Mouse (Mus musculus): ENCODE results near the gene Ripor3.

Ripor3 gene

DNA sequence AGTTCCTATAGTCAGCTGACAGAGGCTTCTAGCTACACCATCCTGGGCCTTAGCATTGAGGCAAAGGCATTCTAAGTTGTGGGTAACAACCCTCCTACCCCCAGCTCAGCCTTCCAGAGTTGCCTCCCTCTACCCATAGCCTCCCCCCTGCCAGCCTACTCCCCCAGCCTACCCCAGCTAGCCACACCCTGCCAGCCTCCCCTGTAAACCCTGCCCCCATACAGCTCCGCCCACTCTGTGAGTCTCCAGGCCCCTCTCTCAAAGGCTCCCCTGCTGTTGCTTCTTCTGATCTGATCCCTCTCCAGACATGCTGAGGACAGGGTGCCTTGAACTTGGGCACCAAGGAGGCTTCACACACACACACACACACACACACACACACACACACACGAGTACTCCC is 21.4 kb upstream of the Ripor3 start:
- no peak for DNase-seq (ENCODE audit: low spot score)

DNA sequence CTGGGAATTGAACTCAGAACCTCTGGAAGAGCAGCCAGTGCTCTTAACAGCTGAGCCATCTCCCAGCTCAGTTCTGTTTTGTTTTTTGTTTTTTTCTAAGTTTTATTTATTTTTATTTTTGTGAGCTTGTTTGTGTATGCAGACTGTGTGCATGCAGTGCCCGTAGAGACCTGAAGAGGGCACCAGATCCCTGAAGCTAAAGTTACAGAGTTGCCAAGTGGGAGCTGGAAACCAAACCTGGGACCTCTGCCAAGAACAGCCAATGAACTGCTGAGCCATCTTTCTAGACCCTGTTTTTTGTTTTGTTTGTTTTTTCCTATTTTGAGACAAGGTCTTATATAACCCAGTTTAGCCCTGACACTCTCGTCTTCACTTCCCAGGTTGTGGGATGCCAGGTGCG is 18.0 kb upstream of the Ripor3 start:
- DNase-seq (ENCODE audit: low spot score), result no peak

DNA sequence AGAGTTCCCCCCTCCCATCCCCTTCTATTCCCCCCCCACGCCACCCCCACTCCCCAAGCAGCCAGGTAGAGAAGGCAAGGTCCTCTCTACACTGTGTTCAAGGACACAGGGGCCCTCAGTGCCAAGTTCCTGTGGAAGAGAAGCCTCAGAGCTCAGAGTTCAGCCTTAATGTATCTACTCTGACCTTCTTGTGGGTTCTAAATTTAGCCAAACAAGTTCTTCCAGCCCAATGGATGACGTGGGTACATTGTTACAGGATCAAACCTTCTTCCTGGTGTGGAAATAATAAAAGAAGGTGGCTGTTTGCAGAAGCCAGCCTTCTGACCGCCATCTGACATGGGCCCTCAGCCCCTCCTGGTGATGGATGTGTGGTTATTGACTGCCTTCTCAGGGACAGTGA is 16.0 kb upstream of the Ripor3 start:
- DNase-seq (ENCODE audit: low spot score), result no peak

DNA sequence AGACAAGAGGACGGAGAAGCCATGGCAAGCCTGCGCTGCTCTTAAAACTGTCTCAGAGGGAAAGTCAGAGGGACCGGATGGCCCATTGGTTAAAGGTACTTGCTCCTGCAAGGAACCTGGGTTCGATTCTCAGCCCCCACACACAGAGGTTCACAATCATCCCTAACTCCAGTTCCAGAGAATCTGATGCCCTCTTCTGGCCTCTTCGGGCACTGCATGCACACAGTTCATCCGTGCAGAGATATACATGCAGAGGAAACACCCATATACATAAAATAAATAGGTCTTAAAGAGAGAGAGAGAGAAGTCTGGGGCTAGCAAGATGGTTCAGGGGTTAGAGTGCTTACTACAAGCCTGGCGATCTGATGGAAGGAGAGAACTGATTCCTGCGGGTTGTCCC is 15.5 kb upstream of the Ripor3 start:
- DNase-seq (ENCODE audit: low spot score), result no peak

DNA sequence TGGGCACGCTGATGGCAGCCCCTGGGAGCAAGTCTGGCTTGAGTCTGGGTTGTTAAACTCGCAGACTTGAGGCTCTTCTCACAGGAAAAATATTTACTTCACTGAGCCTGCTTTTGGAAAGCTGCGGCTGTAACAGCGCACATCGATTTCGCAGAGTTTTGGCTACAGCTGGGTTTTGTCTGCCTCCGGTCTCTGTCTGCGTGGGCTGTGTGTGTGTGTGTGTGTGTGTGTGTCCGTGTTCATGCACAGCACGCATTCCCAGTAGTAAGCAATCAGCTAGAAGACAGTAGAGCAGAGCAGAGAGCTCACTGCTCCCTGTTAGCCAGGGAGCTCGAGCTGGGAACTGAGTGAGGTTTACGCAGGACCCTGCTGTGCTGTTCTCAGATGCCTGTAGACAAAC is 14.8 kb upstream of the Ripor3 start:
- peak; percentile 73 for DNase-seq (ENCODE audit: low spot score)

DNA sequence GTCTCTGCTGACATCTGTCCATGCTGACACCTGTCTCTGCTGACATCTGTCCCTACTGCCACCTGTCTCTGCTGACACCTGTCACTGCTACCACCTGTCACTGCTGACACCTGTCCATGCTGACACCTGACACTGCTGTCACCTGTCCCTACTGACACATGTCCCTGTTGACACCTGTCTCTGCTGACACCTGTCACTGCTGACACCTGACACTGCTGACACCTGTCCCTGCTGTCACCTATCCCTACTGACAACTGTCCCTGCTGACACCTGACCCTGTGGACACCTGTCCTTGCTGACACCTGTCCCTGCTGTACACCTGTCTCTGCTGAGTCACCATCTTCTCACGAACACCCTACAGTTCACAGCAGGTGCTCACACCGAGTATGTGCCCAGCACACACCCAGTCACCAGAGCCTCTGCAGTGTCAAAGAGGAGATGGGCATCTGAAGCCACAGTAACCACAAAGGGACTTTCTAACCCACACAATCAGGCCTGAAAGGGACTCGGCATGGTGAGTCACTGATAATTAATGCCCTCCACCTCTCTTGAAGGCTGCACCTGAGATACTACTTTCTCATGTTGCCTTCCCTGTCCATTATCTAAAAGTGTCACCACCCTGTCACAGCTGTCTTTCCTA is 13.5 kb upstream of the Ripor3 start:
- no peak for DNase-seq (ENCODE audit: low spot score)

DNA sequence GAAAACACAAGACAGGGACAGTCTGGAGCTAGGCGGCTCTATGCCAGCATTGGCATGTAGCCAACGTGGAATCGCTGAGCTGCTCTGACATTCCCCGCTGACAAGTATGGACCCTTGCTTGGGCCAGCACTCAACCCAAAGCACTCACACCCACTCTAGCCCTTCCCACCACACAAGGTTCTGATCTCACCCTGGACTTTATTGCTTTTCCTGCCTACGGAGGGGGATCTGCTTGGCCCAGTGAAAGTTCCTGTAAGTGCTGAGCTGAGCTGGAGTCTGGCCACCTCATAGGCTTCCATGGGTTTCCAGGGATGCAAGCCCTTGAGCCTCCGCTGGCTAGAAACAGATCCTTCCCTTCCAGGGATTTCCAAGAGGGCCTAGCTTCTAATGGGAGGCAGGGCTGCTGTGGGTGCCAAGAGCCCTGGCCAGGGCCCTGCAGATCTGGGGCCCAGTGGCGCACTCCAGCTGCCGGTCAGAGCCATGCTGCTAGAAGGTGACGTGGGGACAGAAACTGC is 8.8 kb upstream of the Ripor3 start:
- DNase-seq (ENCODE audit: low spot score), result peak; percentile 75

DNA sequence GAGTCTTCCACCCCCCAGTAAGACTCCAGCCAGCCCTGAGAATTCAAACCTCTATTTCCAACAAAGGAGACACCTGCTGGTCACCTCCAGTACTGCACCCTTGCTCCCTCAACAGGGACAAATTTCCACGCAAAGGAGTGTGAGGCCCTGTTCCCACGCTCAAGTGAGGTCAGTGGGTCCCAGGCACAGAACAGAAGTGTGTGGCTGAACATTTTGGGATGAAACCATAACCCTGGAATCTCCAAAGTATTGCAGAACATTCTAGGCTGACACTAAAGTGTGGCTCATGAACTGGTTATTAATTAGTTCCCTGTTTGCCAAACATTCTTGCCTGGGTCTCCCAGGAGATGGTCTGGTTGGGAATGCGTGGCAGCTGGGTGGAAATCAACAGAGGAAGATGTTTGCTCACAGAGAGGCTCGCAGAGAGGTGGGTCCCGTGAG is 6.6 kb upstream of the Ripor3 start:
- peak; percentile 68 for DNase-seq (ENCODE audit: low spot score)

DNA sequence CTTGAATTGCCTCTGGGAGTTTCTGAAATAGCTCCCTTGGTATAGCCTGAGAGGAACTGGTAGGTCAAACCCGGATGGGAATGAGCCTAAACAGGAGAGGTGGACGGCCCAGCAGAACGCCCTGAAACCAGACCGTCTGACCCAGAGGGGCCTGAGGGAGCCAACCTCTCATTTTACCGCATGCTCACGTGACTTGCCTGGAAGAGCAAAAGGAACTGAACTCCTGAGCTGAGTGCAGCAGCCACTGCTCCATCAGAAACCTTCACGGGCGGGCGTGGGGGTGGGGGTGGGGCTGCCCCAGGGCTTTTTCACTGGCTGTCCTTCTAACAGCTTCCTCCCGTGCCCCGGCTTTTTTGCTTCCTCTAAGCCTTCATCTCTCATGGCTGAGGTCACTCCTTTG is 475 bp upstream of the Ripor3 start:
- DNase-seq (ENCODE audit: low spot score), result no peak

DNA sequence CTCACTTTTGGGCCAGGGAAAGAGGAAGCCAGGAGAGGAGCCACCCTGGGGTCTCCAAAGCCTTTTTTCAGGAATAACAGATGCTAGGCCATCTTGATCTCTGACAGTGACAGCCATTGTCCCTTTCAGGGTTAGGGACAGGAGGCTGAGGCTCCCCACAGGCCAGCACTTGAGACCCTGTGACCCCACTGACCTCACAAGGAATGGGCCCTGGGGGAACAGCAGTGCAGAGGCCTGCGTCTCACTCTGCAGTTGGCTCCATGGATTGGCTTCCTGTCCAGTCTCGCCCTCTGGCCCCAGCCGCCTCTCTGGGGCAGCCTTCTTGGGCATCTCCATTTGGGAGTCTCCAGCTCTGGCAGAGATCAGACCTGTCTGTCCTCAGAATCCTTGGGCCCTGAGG is 2.3 kb downstream of the Ripor3 start:
- DNase-seq (ENCODE audit: low spot score), result no peak

DNA sequence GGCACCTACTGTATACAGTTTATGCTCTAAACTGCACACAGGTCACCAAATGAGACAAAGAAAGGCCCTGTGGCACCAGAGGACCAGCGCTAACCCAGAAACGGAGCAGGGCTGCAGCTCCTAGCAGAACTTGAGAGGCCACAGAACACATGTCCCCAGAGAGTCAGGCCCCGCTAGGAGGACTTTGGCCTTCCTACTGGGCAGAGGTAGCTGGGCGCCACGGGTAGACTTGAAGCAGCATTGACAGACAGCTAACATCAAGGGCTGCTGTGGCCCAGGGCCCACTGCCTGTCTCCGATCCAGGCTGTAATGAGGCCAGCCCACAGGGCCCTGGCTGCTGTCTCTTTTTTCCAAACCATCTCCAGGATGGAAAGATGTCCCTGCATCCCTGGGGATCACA is 3.9 kb downstream of the Ripor3 start:
- no peak for DNase-seq (ENCODE audit: low spot score)

DNA sequence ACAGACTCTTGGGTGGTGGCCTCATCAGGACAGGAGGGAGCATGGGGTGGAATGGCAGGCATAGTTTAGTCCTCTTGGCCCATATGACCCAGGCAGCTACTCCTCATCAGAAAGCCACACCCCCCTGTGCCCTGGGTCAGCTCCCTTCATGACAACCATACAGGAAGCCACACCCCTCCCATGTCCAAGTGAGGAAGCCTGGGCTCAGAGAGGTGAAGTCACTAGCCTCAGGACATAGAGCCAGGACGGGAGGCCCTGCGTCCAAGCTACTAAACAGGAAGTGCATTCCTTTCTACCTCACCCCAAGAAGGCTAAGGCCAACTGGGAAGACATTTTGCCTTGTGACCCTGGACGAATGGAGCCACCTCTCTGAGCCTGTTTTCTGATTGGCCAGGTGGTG is 4.8 kb downstream of the Ripor3 start:
- DNase-seq (ENCODE audit: low spot score), result no peak

DNA sequence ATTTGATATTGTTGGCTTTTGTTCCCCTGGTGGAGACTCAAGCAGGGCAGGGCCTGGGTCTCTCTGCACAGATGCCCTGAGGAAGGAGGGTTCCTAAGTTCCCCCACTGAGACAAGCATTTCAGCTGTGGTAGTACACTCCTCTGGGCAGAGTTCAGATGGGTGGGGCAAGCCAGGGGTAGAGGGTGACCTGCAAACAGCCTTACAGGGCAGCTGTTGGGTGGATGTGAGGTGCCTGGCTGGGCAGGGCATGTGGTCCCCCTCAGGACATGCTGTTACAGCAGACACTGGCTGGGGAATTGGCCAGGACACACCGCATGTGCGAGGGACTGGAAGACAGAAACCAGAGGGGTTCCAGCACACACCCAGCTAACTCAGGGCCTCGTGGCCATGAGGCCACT is 5.4 kb downstream of the Ripor3 start:
- DNase-seq (ENCODE audit: low spot score), result no peak

DNA sequence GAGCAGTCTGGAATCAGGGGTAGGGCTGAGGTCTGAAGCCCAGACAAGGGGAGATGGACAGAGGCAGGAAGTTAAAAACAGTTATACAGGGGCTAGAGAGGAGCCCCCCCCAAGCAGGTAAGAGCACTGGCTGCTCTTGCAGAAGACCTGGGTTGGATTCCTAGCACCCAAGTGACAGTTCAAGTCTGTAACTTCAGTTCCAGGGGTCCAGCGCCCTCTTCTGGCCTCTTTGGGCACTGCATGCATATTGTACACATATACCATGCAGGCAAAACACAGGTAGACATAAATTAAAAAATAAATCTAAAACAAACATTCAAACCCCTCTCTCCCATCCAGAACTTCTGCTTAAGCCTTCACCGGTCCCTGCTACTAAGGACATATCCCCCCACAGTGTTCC is 6.0 kb downstream of the Ripor3 start:
- no peak for DNase-seq (ENCODE audit: low spot score)

DNA sequence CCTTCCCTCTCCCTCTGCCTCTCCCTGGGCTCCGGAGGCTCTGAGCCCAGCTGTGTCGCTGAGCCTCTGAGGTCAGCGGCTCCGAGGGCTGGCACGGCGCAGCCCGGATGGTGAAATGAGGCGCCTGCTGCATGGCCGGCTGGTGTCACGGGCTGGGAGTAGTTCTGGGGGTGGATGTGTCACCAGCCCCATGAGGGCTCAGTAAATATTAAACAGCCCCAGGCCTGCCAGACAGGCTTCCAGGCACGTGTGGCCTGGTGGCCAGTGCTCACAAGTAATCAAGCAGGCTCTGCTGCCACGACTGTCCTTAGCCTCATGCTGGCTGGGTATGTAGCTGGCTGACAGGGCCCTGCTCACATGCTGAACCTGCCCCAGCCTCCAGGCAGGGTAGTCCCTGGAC is 7.0 kb downstream of the Ripor3 start:
- no peak for DNase-seq (ENCODE audit: low spot score)

DNA sequence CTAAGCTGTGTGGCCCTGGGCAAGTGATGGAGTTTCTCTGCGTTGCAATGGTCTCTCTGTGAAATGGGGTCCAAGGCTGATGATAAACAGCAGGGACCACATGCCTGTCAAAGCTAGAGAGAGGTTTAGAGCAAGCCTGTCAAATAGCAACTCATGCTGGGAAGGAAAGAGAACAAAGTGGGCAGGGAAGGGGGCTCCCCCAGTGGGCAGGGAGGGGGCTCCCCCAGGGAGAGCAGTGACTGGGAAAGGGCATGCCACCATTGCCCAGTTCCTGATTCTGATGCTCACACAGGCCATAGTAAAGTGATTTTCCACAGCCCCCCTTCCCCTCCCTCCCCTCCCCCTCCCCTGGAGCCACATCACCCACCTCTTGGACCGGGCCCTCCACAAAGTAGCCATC is 7.5 kb downstream of the Ripor3 start:
- no peak for DNase-seq (ENCODE audit: low spot score)

DNA sequence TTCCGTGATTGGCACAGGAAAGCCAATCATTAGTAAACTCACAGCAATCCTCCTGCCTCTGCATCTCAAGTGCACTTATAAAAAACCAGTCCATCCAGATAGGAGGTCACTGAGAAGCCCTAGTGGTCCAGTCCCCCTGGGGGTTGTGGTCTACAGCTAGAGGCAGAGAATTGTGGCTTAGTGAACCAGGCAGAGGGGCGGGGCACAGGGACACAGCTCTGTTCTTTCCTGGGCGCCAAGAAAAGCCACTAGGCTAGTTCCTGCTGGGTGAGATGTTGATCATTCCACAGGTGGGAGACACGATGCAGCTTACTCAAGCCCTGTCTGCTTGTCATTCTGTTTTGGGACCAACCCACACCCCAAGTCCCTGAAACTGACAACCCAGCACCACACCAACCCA is 8.2 kb downstream of the Ripor3 start:
- DNase-seq (ENCODE audit: low spot score), result no peak

DNA sequence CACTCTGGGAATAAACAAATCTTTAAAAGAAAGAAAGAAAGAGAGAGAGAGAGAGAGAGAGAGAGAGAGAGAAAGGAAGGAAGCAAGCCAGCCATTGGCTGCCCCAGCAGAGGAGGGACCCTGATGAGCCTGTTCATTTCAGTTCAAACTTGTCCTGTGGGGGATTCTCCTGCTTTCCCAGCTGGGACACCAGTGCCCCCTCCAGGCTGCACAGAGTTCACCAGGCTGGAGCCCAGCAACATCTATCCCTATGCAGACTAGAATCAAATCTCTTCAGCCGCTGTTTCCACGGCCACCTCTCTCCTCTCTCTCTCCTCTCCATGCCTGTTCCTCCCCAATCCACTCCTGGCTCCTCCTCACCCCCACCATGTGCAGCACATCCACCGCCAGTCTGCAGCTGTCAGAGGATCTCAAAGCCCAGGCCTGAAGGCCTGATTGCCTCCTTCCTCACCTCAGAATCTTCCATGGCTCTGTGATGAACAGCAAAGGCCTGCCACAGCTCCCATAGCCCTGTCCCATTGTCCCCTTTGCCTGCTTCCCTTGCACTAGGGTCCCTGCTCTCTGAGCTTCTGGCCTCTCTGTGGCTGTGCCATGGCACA is 11.2 kb downstream of the Ripor3 start:
- DNase-seq (ENCODE audit: low spot score), result no peak

DNA sequence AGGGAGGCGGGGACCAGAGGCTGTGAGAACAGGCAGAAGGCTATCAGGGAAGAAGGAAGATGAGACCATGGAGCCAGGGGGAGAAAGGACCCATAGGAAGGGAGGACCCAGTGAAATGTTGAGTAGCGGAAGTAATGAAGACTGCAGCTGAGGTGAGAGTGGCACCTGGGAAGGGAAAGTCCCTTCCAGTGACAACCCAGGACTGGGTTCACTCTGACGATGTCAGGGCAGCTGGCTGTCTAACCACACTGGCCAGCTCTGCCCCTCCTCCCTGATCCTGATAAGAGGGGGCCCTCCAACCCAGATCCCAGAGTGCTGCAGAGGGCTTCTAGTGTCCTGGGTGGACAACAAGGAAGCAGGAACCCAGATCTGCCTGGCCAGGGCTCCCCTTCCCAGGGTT is 12.9 kb downstream of the Ripor3 start:
- no peak for DNase-seq (ENCODE audit: low spot score)

DNA sequence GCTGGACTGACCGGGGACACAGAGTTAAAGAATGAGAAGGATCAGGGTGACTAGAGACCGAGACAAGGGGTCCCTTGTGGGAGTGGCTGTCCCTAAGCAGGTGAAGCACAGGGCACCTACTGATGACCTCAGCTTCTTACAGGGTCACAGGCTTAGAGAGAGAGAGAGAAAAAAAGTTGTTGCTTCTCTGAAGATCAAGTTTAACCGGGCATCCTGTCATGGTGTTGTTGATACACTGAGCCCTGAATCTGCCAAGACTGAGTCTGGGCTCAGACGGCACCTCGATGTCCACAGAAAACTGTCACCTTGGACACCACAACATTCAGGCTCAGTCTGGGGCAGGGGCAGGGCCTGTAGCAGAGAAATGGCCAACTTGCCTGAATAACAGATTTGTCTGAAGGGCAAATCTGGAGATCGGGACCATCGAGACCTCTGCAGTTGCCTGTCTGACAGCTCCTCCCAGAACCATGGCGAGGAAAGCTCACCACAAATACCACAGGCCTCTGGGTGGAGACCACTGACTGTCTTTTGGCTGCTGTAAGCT is 13.7 kb downstream of the Ripor3 start:
- DNase-seq (ENCODE audit: low spot score), result no peak

DNA sequence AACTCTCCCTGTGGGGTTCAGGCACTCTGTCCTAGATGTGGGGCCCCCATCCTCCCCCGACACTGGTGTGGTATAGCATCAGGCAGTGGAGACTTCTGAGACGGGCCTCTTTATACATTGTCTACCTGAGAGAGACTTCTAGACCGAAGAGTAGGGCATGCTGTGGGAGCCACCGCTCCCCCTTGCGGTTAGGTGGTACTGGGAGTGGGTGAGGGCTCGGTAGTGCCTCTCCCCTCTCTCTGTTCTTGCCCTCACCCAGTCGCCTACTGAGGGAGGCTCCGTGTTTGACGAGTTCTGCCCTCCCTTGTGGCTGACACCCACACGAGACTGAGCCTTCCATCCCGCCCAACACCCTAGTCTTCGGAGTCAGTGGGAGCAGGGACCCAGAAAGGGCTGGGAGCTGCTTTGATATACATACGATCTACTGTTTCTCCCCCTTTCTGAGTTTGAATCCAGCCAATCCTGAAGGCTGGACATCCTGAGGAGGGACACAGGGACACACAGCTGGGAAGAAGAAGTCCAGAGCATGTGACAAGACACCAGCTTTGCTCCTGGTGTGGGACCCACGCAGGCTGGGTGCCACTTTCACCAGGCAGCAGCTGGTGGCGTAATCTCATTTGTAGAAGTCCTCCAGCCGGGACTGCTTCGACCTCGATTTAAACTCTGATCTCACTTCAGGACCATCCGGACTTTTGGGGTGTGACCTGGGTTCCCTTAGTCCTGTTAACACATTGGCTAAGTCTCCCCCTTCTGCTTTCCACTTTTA is 14.4 kb downstream of the Ripor3 start:
- no peak for DNase-seq (ENCODE audit: low spot score)

DNA sequence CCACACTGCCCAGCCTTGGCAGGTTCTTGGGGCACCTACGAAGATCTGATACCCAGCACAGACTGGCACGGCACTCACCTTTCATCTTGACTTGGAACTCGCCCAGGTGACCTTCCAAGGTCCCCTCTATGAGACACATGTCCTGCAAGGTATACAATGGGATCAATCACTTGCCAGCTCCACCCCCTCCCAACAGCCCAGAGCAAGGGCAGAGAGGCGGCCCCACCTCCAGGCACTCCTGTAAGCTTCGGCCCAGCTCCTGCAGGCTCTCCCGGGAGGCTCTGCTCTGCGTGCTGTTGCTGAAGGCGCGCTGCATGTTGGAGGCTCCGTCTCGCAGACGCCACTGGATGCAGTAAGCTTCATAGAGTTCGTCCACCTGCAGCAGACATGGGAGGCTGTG is 17.2 kb downstream of the Ripor3 start:
- DNase-seq (ENCODE audit: low spot score), result no peak

DNA sequence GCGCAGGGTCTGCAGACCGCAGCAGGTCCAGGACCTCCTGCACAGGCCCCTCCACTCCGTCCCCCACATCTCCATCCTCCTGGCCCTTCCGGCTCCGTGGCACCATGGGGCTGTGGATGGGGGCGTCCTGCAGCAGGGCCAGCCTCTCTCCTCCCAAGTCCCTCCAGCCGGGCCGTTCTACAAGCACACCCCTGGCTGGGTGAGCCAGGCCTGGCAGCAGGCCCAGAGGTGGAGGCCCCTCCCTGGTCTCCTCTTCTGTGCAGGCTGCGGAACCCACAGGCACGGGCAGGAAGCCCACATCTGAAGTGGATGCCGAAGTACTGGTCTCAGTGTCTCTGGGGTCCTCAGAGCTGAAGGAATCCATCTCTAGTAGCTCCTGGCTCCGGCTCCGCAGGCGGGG is 21.1 kb downstream of the Ripor3 start:
- peak; percentile 52 for DNase-seq (ENCODE audit: low spot score)
